Mouse (Mus musculus): ENCODE data around the gene Ddx39.
A peak's percentile ranks its signal among the peaks of the same experiment; 100 is the strongest.

DNA sequence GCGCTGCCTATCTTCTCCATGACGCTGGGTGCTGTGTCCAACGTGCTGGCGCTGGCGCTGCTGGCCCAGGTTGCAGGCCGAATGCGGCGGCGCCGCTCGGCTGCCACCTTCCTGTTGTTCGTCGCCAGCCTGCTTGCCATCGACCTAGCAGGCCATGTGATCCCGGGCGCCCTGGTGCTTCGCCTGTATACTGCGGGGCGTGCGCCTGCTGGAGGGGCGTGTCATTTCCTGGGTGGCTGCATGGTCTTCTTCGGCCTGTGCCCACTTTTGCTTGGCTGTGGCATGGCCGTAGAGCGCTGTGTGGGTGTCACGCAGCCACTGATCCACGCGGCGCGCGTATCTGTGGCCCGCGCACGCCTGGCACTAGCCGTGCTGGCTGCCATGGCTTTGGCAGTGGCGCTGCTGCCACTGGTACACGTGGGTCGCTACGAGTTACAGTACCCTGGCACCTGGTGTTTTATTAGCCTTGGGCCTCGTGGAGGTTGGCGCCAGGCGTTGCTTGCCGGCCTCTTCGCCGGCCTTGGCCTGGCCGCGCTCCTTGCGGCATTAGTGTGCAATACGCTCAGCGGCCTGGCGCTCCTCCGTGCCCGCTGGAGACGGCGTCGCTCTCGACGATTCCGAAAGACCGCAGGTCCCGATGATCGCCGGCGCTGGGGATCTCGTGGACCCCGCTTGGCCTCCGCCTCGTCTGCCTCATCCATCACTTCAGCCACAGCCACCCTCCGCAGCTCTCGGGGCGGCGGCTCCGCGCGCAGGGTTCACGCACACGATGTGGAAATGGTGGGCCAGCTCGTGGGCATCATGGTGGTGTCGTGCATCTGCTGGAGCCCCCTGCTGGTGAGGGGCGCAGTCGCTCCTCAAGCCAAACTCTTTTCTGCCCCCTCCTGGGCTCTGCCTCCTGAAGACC lies 46.7 kb upstream of the Ddx39 start:
- TF ChIP-seq POLR2A (IDR thresholded peaks at IDR 0.05; ENCODE audit: borderline replicate concordance, extremely low read depth, low read depth, low read length) (no peak), CTCF (IDR thresholded peaks at IDR 0.05; ENCODE audit: insufficient read depth, low read length) (peak; percentile 62)

Data from lung, adult 2 months (tissue).